Mouse (Mus musculus): Measurements from ENCODE around the gene 2210010C04Rik.

Gene 2210010C04Rik

GRCm38 (mm10) chr6:41035409-41035808 is at the start of gene 2210010C04Rik:
TSS of gene 2210010C04Rik (minus strand) at chr6:41035509.
- no peak for DNase-seq (ENCODE audit: low spot score)

- no peak for DNase-seq (ENCODE audit: low spot score)
Measured at GRCm38 (mm10) chr6:41080121-41080520, 44.8 kb upstream of the 2210010C04Rik start.

GRCm38 (mm10) chr6:41078539-41079303 is 43.4 kb upstream of the 2210010C04Rik start:
- no peak for DNase-seq (ENCODE audit: low spot score)

- DNase-seq (ENCODE audit: low spot score), result no peak
Measured at GRCm38 (mm10) chr6:41075753-41076152, 40.4 kb upstream of the 2210010C04Rik start.

GRCm38 (mm10) chr6:41063332-41063731 is 28.0 kb upstream of the 2210010C04Rik start:
- no peak for DNase-seq (ENCODE audit: low spot score)

- no peak for DNase-seq (ENCODE audit: low spot score)
Measured at GRCm38 (mm10) chr6:41062746-41063145, 27.4 kb upstream of the 2210010C04Rik start.

GRCm38 (mm10) chr6:41062081-41062480 is 26.8 kb upstream of the 2210010C04Rik start:
- no peak for DNase-seq (ENCODE audit: low spot score)

GRCm38 (mm10) chr6:41061085-41061484 is 25.8 kb upstream of the 2210010C04Rik start:
- DNase-seq (ENCODE audit: low spot score), result no peak

- DNase-seq (ENCODE audit: low spot score), result no peak
Measured at GRCm38 (mm10) chr6:41057653-41058052, 22.3 kb upstream of the 2210010C04Rik start.

GRCm38 (mm10) chr6:41055581-41055980 is 20.3 kb upstream of the 2210010C04Rik start:
- DNase-seq (ENCODE audit: low spot score), result no peak

GRCm38 (mm10) chr6:41054379-41054778 is 19.1 kb upstream of the 2210010C04Rik start:
- no peak for DNase-seq (ENCODE audit: low spot score)

GRCm38 (mm10) chr6:41051824-41052223 is 16.5 kb upstream of the 2210010C04Rik start:
- DNase-seq (ENCODE audit: low spot score), result no peak

- DNase-seq (ENCODE audit: low spot score), result no peak
Measured at GRCm38 (mm10) chr6:41048602-41049001, 13.3 kb upstream of the 2210010C04Rik start.

GRCm38 (mm10) chr6:41047961-41048360 is 12.7 kb upstream of the 2210010C04Rik start:
- DNase-seq (ENCODE audit: low spot score), result no peak

- DNase-seq (ENCODE audit: low spot score), result no peak
Measured at GRCm38 (mm10) chr6:41047202-41047601, 11.9 kb upstream of the 2210010C04Rik start.

- DNase-seq (ENCODE audit: low spot score), result no peak
Measured at GRCm38 (mm10) chr6:41046553-41046952, 11.2 kb upstream of the 2210010C04Rik start.

GRCm38 (mm10) chr6:41044753-41045152 is 9.4 kb upstream of the 2210010C04Rik start:
- DNase-seq (ENCODE audit: low spot score), result no peak

GRCm38 (mm10) chr6:41044314-41044713 is 9.0 kb upstream of the 2210010C04Rik start:
- DNase-seq (ENCODE audit: low spot score), result no peak

- no peak for DNase-seq (ENCODE audit: low spot score)
Measured at GRCm38 (mm10) chr6:41032802-41033201, 2.5 kb downstream of the 2210010C04Rik start.

- no peak for DNase-seq (ENCODE audit: low spot score)
Measured at GRCm38 (mm10) chr6:41032231-41032630, 3.1 kb downstream of the 2210010C04Rik start.

- DNase-seq (ENCODE audit: low spot score), result no peak
Measured at GRCm38 (mm10) chr6:41030821-41031220, 4.5 kb downstream of the 2210010C04Rik start.

- no peak for DNase-seq (ENCODE audit: low spot score)
Measured at GRCm38 (mm10) chr6:41027053-41027452, 8.3 kb downstream of the 2210010C04Rik start.

- DNase-seq (ENCODE audit: low spot score), result no peak
Measured at GRCm38 (mm10) chr6:41025873-41026650, 9.2 kb downstream of the 2210010C04Rik start.
